Mouse (Mus musculus): ENCODE measurements around the gene Hoxb4. TPM values are rescaled to one million over a fixed set of nuclear protein-coding genes. Genes with fewer than 3 reads are reported as not detected.

Hoxb4 gene
- polyA plus RNA-seq, 1 experiment = 2.6 TPM

DNA sequence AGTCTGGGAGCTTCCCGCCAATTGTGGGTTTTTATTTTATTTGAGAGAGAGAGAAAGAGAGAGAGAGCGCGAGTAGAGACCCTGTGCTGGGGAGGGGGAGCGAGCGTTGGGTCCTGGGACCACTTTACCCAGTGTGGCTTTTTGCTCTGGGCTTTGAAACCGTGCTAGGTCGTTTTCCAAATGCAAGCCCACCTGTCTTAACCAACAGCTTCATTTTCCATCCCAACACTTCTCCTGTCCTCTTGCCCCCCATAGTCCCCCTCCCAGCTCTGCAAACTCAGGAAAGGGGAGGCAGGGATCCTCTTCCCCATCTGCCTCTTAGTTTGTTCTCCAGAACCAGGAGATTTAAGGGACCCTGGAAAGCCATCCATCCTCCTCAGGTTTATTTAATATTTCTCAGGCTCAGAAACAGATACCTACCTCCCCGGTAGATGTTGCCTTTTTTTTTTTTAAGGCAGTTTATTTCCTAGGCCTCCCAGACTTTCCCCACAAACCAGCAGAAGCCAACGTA lies 36.8 kb downstream of the Hoxb4 start:
- Histone ChIP-seq H3K27me3 (ENCODE audit: control insufficient read depth, insufficient read depth, low read length) (peaks cover 24% of the 10 kb centered on the region), H3K27ac (ENCODE audit: insufficient read depth, low read length) (0 out of 2 replicates have a peak overlapping the region, but pooled peaks have one; percentile 22), H3K36me3 (ENCODE audit: control insufficient read depth, insufficient read depth, low read length) (no peaks in the 10 kb centered on the region), H3K4me3 (ENCODE audit: extremely low read depth, insufficient read depth, insufficient read length) (no peak overlapping the region), H3K4me1 (ENCODE audit: control insufficient read depth, insufficient read depth, insufficient read length) (peaks cover 5% of the 10 kb centered on the region)
- TF ChIP-seq CTCF (IDR thresholded peaks at IDR 0.05; ENCODE audit: extremely low read depth, insufficient read depth, insufficient read length, insufficient replicate concordance) (no peak), POLR2A (IDR thresholded peaks at IDR 0.05; ENCODE audit: low read depth, low read length) (no peak)
- 56% methylated on average over 9 of the region's 9 CpGs for WGBS
- no peak for DNase-seq (ENCODE audit: low read depth in 1 of 2, low spot score in 2 of 2)

DNA sequence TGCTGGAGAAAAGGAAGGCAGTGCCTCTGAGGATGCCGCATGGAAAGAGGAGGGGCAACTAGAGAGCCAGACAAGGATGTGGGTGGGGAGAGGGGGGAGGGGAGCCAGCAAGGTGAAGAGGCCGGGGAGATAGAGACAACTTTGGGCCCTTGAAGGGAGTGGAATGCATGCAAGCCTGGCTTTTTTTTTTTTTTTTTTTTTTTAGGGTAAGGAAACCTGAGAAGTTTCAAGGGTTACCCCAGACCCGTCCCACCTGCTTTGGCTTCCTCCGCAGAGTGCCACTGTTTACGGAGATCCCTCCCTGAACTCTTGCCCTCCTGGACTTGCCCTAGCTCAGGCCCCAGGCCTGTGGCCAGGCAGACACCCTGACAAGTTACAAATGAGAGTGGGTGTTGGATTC lies 45.7 kb downstream of the Hoxb4 start:
- H3K27me3 ChIP-seq (ENCODE audit: control insufficient read depth, insufficient read depth, low read length) = peaks cover 16% of the 10 kb centered on the region
- no peak overlapping the region for H3K27ac ChIP-seq (ENCODE audit: insufficient read depth, low read length)
- TF ChIP-seq POLR2A (IDR thresholded peaks at IDR 0.05; ENCODE audit: low read depth, low read length) = no peak
- no peaks in the 10 kb centered on the region for H3K36me3 ChIP-seq (ENCODE audit: control insufficient read depth, insufficient read depth, low read length)
- H3K4me1 ChIP-seq (ENCODE audit: control insufficient read depth, insufficient read depth, insufficient read length) = peaks cover 4% of the 10 kb centered on the region; the same call in 1 of the 2 replicates
- no peak for DNase-seq (ENCODE audit: low read depth in 1 of 2, low spot score in 2 of 2)
- no peak overlapping the region for H3K4me3 ChIP-seq (ENCODE audit: extremely low read depth, insufficient read depth, insufficient read length)
- 40% methylated on average over 5 of the region's 5 CpGs for WGBS

DNA sequence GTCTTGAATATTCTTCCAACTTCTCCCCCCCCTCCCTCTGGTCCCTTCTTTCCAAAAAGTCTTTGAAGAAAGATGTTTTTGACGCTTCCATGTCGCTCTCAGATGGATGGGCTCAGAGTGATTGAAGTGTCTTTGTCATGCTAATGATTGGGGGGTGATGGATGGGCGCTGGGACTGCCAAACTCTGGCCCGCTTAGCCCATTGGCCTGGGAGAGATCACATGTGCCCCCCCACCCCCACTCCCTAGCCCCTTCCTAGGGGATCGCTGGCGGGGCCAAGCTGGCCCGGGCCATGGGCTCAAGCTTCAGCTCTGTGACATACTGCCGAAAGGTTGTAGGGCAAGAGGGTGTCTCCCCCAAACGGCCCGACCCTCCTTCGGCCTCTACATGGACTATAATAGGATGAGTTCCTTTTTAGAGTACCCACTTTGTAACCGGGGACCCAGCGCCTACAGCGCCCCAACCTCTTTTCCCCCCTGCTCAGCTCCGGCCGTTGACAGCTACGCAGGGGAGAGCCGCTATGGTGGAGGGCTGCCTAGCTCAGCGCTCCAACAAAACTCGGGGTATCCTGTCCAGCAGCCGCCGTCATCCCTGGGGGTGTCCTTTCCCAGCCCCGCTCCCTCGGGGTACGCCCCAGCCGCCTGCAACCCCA lies 47.5 kb downstream of the Hoxb4 start, which contains the start of gene Hoxb1:
TSS of gene Hoxb1 (plus strand) at position 312 of the 651 bp plus-strand sequence.
- TF ChIP-seq POLR2A (IDR thresholded peaks at IDR 0.05; ENCODE audit: low read depth, low read length) = no peak
- no peak for TF ChIP-seq CTCF (IDR thresholded peaks at IDR 0.05; ENCODE audit: extremely low read depth, insufficient read depth, insufficient read length, insufficient replicate concordance)
- 15% methylated on average over 26 of the region's 26 CpGs for WGBS
- Histone ChIP-seq H3K36me3 (ENCODE audit: control insufficient read depth, insufficient read depth, low read length) (no peaks in the 10 kb centered on the region), H3K4me3 (ENCODE audit: extremely low read depth, insufficient read depth, insufficient read length) (no peak within 1 kb of the TSS), H3K4me1 (ENCODE audit: control insufficient read depth, insufficient read depth, insufficient read length) (peaks cover 4% of the 10 kb centered on the region; the same call in 1 of the 2 replicates), H3K27me3 (ENCODE audit: control insufficient read depth, insufficient read depth, low read length) (peaks cover 16% of the 10 kb centered on the region), H3K27ac (ENCODE audit: insufficient read depth, low read length) (no peak within 1 kb of the TSS)
- DNase-seq (ENCODE audit: low read depth in 1 of 2, low spot score in 2 of 2) = no peak

DNA sequence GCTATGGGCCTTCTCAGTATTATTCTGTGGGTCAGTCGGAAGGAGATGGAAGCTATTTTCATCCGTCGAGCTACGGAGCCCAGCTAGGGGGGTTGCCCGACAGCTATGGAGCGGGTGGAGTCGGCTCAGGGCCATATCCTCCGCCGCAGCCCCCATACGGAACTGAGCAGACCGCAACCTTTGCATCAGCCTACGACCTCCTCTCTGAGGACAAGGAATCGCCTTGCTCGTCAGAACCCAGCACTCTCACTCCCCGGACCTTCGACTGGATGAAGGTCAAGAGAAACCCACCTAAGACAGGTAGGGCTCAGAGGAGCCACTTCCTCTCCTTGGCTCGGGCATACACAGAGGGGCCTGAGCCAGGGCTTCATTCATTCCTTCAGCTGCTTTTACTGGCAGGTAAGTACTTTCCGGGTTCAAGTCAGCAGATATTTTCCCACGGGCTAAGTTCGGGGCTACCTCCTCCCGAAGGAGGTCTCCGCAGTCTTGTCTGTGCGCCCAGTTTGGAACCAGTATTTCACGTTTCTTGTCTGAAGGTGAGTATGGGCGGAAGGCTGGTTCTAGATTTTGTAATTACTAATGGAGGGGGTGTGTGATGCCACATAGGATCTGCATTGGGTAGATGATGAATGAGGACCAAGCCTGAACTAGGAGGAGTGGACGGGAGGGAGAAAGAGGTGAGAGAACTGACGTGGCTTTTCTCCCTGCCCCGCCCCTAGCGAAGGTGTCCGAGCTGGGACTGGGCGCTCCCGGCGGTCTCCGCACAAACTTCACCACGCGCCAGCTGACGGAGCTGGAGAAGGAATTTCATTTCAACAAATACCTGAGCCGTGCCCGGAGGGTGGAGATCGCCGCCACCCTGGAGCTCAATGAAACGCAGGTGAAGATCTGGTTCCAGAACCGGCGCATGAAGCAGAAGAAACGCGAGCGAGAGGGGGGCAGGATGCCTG lies 48.3 kb downstream of the Hoxb4 start:
- peaks cover 16% of the 10 kb centered on the region for H3K27me3 ChIP-seq (ENCODE audit: control insufficient read depth, insufficient read depth, low read length)
- no peak overlapping the region for H3K27ac ChIP-seq (ENCODE audit: insufficient read depth, low read length)
- peaks cover 4% of the 10 kb centered on the region; the same call in 1 of the 2 replicates for H3K4me1 ChIP-seq (ENCODE audit: control insufficient read depth, insufficient read depth, insufficient read length)
- DNase-seq (ENCODE audit: low read depth in 1 of 2, low spot score in 2 of 2) = no peak
- 13% methylated on average over 47 of the region's 47 CpGs for WGBS
- TF ChIP-seq POLR2A (IDR thresholded peaks at IDR 0.05; ENCODE audit: low read depth, low read length) = no peak
- TF ChIP-seq CTCF (IDR thresholded peaks at IDR 0.05; ENCODE audit: extremely low read depth, insufficient read depth, insufficient read length, insufficient replicate concordance) = no peak
- no peak overlapping the region for H3K4me3 ChIP-seq (ENCODE audit: extremely low read depth, insufficient read depth, insufficient read length)
- no peaks in the 10 kb centered on the region for H3K36me3 ChIP-seq (ENCODE audit: control insufficient read depth, insufficient read depth, low read length)

DNA sequence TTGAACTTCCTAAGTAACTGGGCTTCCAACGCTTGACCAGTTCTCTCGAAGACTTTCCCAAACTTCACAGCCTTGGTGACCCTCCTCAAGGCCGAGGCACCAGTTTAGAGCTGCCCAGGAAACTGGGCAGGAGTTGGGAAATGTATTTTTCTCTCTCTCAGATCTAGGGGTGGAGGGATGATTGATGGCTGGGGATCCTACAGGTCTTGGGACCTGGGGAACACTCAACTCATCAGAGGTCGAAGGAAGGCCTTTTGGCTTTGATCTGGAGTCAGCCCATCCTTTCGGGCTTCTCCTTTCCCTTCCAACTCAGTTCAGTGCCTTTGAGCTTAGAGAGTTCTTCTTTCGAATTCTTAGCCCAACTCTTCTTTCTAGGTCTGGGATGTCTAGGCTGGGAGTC lies 49.1 kb downstream of the Hoxb4 start:
- no peak overlapping the region for H3K4me3 ChIP-seq (ENCODE audit: extremely low read depth, insufficient read depth, insufficient read length)

DNA sequence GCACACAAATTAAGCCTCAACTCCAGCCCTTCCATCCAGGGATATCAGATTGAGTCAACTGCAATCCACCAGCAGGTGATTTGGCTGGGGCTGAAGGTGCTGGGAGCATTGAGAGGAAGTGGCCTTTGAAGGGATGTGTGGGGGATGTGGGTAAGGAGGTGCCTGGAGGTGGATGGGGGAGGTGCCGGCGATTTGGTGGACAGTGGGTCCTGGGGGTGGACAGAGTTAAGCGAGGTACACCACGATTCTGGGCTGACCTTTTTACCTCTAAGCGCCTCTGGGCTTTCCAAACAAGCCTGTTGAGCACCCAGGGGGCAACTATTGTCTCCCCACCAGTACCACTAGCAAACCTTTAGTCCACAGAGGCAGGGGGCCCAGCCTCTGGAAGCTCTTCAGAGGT lies 50.6 kb downstream of the Hoxb4 start:
- TF ChIP-seq CTCF (IDR thresholded peaks at IDR 0.05; ENCODE audit: extremely low read depth, insufficient read depth, insufficient read length, insufficient replicate concordance) (no peak), POLR2A (IDR thresholded peaks at IDR 0.05; ENCODE audit: low read depth, low read length) (no peak)
- H3K4me3 ChIP-seq (ENCODE audit: extremely low read depth, insufficient read depth, insufficient read length) = no peak overlapping the region
- WGBS = 68% methylated on average over 5 of the region's 5 CpGs
- no peaks in the 10 kb centered on the region for H3K36me3 ChIP-seq (ENCODE audit: control insufficient read depth, insufficient read depth, low read length)
- peaks cover 4% of the 10 kb centered on the region; the same call in 1 of the 2 replicates for H3K4me1 ChIP-seq (ENCODE audit: control insufficient read depth, insufficient read depth, insufficient read length)
- H3K27ac ChIP-seq (ENCODE audit: insufficient read depth, low read length) = no peak overlapping the region
- H3K27me3 ChIP-seq (ENCODE audit: control insufficient read depth, insufficient read depth, low read length) = peaks cover 16% of the 10 kb centered on the region
- DNase-seq (ENCODE audit: low read depth in 1 of 2, low spot score in 2 of 2) = no peak

More for the DNA sequence above, 49.1 kb downstream of the Hoxb4 start:
- Histone ChIP-seq H3K27me3 (ENCODE audit: control insufficient read depth, insufficient read depth, low read length) (peaks cover 16% of the 10 kb centered on the region), H3K27ac (ENCODE audit: insufficient read depth, low read length) (no peak overlapping the region), H3K4me1 (ENCODE audit: control insufficient read depth, insufficient read depth, insufficient read length) (peaks cover 4% of the 10 kb centered on the region; the same call in 1 of the 2 replicates), H3K36me3 (ENCODE audit: control insufficient read depth, insufficient read depth, low read length) (no peaks in the 10 kb centered on the region)
- no peak for TF ChIP-seq POLR2A (IDR thresholded peaks at IDR 0.05; ENCODE audit: low read depth, low read length)
- no peak for TF ChIP-seq CTCF (IDR thresholded peaks at IDR 0.05; ENCODE audit: extremely low read depth, insufficient read depth, insufficient read length, insufficient replicate concordance)
- no peak for DNase-seq (ENCODE audit: low read depth in 1 of 2, low spot score in 2 of 2)
- 58% methylated on average over 6 of the region's 6 CpGs for WGBS

All from spleen, adult 2 months (tissue).